Mouse (Mus musculus) right cerebral cortex, postnatal 36 days (tissue): ENCODE measurements at regions not wholly inside any gene's neighbourhood (a gene's known extent, or its start where the extent isn't known, plus 50 kb on each side); places are given as distances from the start of the nearest gene placed in this dataset.
A peak's percentile ranks its signal among the peaks of the same experiment; 100 is the strongest.

Experiments
- DNase-seq, 2 experiments: peaks; one replicate each; pipeline ENCODE4 v3.0.0; 2022; ENCODE audit warnings: low spot score in 2 of 2, mixed read lengths in 1 of 2

DNA sequence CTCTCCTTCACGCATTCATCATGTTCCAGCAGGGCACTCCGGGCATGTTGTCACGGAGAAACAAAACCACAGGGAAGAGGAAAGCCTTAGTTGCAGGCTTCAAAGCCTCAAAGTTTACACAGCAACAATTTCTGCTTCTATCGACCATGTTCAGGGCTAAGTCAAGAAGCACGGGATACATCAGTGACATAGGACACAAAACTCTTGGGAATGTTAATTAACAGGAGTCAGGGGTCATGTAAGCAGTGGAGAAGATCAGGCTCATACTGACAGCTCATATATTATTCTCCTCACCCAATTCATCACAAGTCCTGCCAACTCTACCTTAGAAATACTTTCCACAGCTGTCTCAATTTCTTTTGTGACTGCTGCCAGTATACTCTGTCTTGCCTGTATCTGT lies 133.0 kb upstream of the Btbd3 start:
- no peak for DNase-seq

GRCm38 (mm10) chr2:138120868-138121267 lies 135.5 kb upstream of the Btbd3 start:
- DNase-seq = peak; percentile 11 to 16

- no peak for DNase-seq
Measured at GRCm38 (mm10) chr2:138120131-138120530, 136.2 kb upstream of the Btbd3 start.

GRCm38 (mm10) chr2:138099777-138100176 lies 156.6 kb upstream of the Btbd3 start:
- DNase-seq = peak; percentile 12 to 50

DNA sequence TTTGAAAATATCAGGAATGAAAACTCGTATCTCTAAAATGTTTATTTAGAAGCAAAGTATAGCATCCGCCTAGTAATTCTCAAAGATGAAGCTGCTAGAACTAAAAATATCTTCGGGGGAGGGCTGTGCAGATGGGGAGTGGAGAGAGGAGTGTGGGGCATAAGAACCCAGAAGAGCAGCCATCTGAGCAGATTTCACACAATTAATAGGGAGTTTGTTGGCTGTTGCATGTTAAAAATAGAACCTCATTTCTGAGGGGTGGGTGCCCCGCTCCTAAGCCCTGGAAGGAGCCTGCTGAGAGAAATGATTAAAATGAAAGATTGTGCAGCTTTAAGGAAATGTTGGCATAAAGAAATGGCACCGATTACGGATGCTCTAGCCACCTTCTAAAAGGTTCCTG lies 171.0 kb upstream of the Btbd3 start:
- peak in 1 of 2 experiments; percentile 34 for DNase-seq

GRCm38 (mm10) chr2:138084564-138085283 lies 171.6 kb upstream of the Btbd3 start:
- DNase-seq = no peak

DNA sequence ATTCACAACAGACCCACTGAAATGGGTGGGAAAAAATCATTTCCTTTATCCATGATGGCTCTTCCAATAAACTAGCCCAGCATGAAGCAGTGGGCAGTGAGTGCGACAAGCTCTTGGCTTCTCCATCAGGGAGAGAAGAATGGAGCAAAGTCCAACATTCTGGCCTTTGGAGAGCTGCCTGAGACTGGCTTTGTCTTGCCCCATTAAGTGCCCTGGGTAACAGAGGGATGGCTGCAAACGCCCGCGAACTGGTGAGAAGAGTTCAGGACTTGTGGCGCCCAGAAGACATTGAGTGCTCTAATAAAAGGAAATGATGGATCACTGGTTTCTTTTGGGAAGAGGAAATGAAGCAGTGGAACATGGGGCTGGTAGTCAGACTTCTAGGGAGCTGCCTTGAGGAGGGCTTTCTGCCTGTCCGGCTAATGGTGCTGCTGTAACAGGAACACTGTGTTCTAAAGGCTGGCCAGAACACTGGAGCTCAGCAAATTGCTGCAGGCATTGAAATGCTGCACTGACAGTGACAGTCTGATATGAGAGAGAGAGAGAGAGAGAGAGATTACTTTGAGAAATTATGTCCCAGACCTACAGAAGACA lies 182.2 kb upstream of the Btbd3 start:
- peak in 1 of 2 experiments; percentile 6 for DNase-seq

GRCm38 (mm10) chr2:138072165-138072728 lies 184.1 kb upstream of the Btbd3 start:
- DNase-seq = no peak

- DNase-seq = no peak
Measured at GRCm38 (mm10) chr2:138053081-138053480, 203.3 kb upstream of the Btbd3 start.

- no peak for DNase-seq
Measured at GRCm38 (mm10) chr2:138048341-138048740, 208.0 kb upstream of the Btbd3 start.

DNA sequence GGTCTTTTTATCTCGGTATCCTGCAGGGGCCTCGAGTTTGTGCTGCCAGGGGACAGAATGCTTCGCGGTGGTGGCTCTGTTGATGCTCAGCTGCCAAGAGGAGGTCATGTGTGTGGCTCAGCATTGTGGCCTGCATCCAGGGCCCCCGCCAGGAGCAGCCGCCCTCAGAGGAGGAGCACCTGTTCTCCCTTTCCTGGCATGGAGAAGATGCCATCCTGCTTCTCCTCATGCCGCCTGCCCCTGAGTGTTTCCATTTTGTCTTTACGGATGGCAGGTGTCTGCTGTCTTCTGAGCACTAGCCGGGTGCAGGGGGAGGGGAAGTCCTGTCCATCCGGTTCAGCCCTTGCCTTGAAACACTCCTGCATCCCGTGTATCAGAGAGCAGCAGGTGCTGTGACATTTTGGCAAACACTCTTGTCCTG lies 208.6 kb upstream of the Btbd3 start:
- DNase-seq = peak in 1 of 2 experiments; percentile 14

- DNase-seq = no peak
Measured at GRCm38 (mm10) chr2:138047361-138047760, 209.0 kb upstream of the Btbd3 start.

DNA sequence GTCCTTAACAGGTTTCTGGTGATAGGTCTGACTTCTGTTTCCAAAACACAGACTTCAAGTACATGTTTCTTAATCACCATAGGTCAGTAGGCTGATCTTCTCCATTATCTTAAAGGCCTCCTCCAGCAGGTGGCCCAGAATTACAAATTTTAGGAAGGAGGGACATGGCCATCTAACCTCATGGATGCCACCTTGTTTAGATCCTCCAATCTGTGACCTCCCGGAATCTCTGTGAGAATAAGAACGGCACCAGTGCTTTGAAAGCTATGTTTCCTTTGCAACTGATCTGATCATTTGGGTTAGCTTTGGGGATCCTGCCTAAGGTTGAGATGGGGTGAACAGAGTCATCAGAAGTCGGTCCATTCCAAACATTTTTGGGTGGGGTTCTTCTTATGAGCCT lies 209.4 kb upstream of the Btbd3 start:
- no peak for DNase-seq

GRCm38 (mm10) chr2:138045933-138046642 lies 210.3 kb upstream of the Btbd3 start:
- no peak for DNase-seq

DNA sequence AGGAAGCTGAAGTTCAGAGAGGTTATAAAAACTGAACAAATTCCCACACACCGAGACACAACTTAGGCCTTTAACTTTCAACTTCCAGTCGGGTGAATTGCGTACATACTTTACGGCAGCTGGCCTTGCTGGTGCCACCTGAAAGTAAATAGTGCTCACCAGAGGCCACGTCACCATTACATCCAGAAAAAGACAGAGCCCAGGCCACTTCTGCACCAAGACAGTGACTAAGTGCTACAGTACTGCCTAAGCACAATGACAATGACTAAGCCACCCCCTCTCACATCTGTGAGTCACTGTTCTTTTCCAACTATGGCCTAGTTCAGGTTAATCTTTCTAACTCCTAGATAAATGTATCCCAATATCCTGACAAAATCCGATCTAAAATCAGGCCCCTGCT lies 215.7 kb upstream of the Btbd3 start:
- peak; percentile 26 to 59 for DNase-seq

DNA sequence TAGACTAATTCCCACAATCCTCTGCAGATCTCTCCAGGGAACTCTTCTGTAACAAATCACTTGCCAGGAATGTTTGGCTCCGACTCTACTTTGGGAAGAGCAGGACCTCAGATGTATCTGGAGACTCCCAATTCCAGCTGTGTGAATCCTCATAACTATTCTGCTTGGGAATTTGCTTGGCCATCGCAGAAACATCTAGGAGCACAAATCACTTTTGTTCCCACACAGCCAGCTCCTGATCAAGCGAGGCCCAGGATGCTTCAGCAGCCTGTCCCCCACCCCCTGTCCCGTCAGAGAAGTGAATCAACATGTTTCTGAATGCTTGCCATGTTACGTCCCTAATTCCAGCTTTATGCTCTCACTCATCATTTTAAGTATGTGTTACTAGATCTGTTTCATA lies 216.1 kb upstream of the Btbd3 start:
- no peak for DNase-seq

GRCm38 (mm10) chr2:138034123-138034736 lies 222.1 kb upstream of the Btbd3 start:
- no peak for DNase-seq

DNA sequence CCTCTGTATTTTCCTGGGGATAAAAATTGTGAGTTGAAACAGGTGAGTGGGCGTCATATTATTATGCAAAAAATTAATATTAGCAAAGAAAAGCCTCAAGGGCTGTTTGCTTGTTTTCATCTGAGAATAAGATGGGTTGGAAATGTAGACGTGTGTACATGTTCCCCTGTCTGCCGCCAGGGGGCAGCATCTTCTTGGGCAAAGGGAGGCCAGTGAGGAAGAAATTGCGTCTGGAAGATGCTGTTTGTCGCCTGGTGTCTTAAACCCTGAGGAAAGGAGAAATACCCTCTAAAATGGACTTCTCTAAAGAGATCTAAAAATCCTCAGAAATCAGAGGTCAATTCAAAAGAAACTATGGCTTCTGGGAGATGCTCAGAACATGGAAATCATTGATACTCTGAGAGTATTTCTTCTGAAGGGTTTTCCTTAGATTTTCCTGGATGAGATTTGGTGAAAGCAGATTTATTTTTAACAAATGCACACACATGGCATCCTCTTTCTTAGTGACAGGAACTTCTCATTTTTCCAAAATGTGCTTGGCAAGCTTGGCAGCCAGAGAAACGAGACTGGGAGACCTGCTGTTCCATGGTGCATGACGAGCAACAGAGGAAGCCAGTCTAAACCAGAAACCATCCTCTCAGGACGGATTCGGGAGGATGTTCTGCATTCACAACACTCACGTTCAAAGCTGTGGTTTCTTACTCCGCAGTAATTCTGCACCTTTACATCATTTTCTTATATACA lies 222.8 kb upstream of the Btbd3 start:
- peak; percentile 35 to 50 for DNase-seq

DNA sequence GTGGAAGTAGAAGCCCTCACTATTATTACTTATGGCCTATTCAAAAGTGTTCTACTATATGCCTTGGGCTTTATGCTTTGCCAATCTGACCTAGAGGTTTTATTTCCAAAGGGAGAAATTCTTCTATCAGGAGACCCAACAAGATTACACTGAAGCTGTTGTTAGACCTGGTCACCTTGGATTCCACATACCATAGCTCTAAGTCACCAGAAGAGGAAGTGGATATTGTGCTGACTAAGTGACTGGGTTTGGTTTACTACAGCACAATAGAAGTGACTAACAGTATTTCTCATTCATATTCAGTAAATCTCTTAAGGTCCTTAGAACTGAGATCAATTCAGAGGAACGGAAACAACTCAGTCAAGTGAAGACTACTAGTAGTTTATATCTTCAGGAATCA lies 229.0 kb upstream of the Btbd3 start:
- DNase-seq = no peak

DNA sequence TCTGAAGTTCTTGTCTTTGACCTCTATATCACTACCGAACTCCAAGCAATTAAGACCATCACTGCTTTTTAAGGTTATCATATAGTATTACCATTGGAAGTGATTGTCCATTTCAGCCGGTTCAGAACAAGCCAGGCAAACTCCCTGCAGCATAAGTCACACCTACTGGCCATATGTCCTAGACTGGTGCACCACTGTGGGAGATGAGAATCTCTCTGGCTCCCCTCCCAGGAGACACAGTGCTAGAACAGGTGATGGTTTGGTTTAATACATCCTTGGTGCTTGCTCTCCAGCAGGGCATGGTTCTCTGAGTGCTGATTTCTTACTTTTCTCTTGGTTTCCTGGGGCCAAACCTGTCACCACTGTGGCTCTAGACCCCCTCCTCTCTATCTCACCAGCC lies 232.8 kb upstream of the Btbd3 start:
- DNase-seq = no peak

- DNase-seq = peak in 1 of 2 experiments; percentile 4
Measured at GRCm38 (mm10) chr2:137981766-137982165, 274.6 kb upstream of the Btbd3 start.
